Mouse (Mus musculus): ENCODE results near the gene Ccdc34.
"Not testable (repeated sequence)": the region's sequence is repeated elsewhere in the genome, so short reads cannot be mapped to it uniquely, and the experiment has no call there.

Ccdc34 gene

DNA sequence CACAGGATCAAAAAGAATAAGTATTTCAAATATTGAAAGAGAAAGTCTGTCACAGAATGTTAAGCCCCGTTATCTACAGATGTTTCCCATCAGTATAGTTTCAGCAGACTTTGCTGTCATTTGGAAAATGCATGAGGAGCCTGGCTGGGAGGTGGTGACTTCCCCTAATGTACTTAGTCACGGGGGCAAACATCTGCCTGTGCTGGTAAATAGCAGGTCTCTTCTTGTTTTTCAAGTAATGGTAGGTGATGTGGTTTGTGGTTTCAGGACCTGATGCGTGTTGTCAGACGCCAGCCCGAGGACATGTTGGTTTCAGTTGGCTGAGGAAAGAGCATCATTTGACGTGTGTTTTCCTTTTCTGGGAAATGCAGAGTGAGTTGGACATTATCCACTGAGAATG, 62.9 kb downstream of the Ccdc34 start:
- no peak for DNase-seq

DNA sequence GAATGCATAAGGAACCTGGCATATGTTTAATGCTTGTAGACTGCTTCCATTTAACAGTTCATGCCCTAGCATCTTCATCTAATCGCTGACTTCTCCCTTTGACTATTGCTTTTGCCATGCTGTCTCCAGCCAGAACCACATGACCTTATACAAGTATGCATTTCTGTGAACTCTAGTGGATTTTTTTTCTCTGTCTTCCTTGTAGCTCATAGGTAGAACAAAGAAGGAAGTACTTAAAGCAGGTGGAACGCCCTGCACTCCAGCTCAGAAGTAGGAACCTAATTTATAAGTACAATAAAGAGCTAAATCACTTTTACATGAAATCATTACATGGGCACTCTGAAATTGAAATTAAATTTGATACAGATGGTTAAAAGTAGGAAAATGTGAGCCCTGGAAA, 65.4 kb downstream of the Ccdc34 start:
- DNase-seq: no peak

DNA sequence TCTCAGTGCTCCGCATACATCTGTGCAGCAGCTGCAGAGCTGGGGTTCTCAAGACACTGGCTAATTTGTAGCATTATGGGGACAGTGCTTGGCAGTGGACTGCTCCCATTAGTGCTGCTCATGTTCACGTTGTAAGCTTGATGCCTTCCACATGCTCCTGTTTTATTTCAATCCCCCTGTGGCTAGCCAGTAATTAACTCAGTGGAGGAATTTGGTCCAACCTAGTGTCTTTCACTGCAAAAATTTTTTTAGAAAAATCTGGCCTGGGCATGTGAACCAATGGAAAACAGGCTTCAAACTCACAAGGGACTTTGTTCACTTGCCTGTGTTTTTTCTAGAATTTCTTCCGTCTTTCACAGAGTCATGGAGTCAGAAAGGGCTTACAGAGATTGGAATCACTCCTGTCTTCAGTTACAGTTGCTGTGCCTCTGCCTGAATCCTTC, 68.1 kb downstream of the Ccdc34 start:
- DNase-seq: no peak

DNA sequence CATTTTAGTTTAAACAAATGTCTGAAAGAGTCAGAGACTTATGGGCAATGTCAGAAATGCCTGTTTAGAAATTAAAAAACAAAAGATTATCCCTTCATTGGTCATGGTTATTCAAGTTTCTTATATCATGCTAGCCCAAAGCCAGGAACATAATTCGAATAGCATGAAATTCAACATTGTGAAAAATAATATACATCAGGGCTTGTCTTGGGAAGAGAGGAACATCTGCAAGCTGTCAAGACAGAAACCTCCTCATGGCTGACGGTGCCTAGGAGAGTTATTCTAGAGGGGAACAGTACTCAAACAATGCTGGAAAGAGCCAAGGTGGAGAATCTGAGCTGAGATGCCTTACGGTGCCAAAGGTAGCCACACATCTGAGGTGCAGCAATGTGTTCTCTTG, 96.5 kb downstream of the Ccdc34 start:
- DNase-seq: no peak

DNA sequence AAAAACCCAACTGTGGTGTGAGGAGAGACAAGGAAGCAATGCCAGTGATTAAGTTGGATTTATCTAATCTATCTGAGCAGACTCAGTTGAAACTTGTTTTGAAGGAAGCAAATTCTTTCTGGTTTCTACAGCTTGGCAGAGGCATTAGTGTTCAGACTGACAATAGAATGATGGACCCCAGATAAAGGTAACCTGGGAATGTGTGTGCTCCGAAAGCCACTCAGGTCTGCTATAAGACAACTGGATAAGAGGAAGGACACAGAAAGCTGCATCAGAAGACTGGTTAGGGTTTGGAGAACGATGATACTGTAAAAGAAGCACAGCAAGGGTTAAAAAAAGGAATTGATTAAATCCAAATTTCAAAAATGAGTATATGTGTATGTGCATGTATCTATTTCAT, 111.8 kb downstream of the Ccdc34 start:
- DNase-seq: no peak

DNA sequence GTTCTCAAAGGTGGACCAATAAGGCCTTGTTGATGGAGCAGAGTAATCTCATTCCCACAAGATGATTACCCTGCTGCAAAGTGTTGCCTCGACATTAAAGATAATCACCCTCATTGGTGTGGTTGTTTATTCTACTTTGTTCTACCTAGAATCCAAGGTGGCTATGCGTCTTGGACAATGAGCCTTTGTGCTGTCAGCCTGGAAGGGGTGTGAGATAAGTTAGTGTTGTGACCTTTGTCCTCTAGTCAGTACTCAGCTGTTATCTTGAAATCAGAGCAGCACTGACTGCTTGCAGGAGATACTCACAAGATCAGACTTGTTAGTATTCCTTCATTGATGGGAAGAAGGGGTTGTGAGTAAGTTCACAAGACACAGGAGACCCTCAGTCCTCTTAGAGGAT, 114.0 kb downstream of the Ccdc34 start:
- no peak for DNase-seq

DNA sequence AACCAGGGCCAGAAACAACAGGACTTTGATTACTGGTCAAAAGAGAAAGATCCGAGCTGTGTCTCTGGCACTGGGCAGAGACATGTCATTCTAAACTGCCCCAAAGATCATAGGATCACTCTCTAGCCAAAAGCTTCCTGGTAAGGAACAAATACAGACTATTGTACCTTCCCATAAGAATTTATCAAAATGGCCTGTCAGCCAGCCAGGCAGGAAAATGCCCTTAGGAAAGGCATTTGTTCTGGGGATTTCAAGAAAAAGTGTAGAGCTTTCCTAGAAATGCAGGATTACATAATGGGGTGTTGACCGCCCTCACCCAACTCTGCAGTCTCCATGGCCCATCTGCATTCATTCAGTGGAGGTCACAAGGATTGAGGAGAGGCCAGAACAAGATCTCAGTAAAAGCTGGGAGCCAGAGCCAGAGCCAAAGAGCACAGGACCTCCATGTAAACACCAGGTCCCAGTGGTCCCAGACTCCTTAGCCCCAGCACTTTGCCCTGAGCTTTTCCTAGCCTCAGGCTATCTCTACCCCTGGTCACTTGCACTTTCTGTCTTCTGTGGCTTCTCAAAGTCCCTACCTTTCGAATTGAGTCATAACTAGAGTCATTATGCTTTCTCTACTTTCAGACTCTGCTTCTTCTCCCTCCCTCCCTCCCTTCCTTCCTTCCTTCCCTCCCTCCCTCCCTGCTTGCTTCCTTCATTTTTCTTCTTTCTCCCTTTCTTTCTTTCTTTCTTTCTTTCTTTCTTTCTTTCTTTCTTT, 115.9 kb downstream of the Ccdc34 start:
- DNase-seq: no peak

DNA sequence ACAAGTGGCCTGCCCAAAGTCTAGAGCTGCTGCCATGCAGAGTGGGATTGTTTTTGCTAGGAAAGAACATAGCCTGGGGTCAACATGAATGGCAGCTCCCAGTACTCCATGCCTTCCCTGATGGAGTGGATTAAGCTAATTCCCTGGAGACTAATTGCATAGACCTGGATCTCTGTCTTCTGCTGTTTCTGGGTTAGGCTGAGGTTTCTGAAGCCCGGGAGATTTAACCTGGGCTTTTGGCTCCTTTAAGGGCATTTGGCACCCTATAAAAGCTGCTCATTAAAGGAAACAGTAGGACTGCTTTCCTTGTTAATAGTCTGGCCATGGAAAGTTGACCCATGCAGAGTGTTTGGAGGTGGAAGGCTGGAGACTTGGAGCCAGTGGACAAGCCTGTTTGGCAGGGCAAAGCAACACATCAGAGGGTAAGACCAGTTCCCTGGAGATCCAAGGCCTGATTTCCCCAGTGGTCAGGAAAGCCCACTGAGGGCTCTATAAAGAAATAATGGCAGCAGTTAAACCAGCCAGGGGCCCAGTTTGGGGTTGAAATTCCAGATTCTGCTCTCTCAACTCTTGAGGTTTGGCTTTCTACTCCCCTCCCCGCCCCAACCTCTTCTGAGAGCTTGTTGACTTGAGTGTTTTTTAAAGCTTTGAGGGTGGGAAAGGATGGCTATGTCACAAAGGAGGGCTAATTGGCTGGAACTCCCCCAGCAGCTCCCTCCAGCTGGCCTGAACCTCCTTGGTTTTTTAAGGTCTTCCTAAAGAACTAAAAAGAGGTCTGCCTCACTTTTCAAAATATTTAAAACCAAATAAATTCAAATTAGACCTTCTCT, 117.4 kb downstream of the Ccdc34 start:
- no peak for DNase-seq

DNA sequence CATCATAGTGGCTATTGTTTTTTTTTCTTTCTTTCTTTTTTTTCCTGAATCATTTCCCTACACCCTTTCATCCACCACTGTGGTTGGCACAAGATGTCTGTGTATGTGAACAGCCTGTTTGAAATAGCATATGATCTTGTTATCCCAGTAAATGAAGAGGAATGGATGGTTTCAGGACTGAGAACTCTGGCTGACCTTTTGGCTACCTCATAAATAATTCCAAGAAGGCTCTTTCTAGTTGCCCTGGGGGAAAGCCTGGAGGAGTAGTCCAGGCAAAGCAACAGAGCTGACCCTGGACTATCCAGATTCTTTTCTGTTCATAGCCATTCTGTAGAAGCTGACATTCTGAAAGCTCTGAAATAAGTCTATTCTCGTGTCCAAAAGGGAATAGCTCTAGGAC, 119.7 kb downstream of the Ccdc34 start:
- DNase-seq: no peak

DNA sequence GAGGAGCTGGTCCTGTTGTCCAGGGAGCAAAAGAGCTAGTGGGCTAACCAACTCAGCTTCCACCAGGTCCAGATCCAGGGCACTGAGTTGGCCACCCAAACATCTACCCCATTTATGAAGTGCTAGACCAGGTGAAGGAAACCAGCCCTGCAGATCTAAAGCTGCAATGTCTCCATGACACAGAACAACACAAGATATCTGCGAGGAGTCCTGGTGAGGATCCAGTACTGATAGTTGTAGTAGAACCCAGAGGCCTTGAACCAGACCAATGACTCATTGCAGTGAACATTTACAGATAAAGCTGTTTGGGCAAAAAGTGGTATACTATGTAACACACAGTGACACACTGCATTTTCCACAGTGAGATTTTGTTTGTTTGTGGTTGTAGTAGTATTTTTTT, 120.5 kb downstream of the Ccdc34 start:
- DNase-seq: no peak

DNA sequence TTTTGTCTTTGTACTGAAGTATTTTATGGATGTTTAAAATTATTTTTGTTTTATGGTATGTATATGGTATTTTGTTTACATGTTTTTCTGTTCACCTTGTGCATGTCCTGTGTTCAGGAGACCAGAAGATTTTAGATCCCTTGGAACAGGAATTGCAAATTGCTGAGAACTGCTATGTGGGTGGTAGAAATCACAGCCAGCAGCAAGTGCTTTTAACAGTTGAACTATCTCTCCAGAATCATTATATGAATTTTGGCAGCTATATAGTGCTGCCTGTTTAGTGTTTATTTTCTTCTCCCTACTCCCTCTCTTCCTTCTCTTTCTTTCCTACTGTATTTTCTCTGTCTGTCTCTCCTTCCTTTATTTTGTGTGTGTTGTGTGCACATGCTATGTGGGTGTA, 130.4 kb downstream of the Ccdc34 start:
- DNase-seq: not testable (repeated sequence)

DNA sequence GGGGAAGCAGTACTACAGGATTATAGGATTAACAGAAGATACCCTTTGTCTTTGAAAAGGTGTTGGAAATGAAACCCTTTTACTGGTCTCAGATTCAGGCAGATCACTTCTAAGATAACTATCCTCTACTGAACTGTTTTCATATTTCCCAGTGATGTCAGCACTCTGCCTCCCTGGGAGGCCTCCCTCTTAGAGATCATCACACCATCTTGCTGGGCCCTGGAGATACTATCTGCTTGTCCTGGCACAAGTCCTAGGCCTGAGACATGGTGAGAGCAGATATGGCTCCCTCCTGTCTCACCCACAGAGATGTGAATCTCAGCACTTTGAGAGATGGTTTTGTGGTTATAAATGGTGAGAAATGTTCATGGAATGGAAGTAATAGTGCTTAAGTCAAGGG, 131.6 kb downstream of the Ccdc34 start:
- no peak for DNase-seq

DNA sequence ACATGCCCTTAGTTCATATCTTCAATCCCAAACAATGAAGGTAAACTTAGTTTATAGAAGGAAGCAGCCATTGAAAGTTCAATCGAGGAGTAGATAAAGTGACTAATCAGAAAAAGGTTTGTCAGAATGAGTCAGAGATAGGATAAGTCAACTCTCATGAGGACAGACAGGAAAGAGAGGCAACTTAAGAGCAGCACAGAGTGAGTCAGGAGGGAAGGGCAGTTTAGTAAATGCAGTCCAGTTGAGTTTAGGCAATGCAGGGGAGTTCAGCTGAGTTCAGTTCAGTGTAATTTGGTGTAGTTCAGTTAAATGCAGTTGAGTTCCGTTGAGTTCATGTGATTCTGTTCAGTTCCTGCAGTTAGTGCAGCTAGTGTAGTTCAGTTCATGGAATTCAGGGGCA, 138.7 kb downstream of the Ccdc34 start:
- no peak for DNase-seq

DNA sequence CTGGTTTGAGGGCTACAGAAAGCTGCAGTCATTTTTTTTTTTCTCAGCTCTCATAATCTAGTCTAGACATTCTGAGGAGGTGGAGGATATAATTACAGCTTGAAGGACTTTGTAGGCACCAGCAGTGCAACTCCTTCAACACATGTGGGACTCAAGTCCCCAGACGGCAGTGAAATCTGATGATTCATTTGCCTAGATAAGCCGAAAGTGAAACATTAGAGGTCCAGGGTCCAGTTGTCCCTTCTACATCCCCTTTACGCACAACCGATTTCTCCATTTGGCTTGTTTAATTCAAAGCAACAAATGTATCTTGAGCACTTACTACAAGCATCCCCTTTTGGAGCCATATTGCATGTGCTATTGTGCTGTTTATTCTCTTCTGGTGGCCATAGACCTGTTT, 147.4 kb downstream of the Ccdc34 start:
- DNase-seq: no peak

DNA sequence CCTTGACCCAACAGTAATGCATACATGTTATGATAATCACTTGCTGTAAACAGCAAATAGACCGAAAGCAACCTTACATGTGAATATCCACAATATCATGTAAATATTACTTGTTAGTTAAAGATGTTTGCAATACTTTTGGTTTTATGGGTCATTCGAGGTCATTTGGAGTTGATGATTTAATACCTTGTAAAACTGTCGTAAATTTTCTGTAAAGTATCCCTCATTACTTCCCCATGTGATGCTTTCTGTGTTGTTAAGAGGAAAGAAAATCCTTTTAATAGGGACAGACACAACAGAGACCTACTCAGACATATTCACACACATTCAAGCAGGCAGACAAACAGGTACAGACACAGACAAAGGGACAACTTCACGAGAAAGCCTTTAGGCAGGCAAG, 150.1 kb downstream of the Ccdc34 start:
- DNase-seq: no peak

DNA sequence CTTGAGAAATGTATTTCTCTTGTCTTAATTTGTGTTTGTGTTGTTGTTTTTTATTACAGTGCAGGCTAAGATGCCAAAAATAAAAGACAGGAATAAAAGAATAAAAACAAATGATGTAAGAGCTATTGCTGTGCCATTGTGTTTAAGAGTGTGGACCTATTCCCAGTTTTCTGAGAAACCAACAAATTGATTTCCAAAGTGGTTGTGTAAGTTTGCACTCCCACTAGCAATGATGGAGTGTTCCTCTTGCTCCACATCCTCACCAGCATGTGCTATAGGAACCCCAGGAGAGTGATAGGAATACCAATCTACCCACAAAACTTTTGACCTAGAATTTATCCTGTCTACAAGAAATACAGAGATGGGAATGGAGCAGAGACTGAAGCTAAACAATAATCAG, 150.7 kb downstream of the Ccdc34 start:
- DNase-seq: no peak

DNA sequence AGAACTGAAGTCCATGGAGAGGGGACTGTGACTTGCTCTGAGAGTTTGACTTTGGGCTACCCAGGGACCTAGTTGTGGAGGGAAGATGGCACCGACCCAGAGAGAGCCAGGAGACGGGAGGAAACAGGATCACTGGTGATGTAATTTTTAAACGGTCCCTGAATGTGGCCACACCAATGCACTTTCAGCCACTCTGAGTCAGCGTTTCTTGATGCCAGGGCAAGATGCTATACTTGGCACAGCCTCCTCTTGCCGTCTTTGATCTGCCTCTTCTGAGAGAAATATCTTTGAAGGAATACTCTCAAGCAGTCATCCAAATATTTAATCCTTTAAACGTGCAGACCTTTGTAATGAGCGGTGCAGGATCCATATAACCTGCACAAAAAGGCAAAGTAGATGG, 154.8 kb downstream of the Ccdc34 start:
- DNase-seq: peak; percentile 47 to 62

DNA sequence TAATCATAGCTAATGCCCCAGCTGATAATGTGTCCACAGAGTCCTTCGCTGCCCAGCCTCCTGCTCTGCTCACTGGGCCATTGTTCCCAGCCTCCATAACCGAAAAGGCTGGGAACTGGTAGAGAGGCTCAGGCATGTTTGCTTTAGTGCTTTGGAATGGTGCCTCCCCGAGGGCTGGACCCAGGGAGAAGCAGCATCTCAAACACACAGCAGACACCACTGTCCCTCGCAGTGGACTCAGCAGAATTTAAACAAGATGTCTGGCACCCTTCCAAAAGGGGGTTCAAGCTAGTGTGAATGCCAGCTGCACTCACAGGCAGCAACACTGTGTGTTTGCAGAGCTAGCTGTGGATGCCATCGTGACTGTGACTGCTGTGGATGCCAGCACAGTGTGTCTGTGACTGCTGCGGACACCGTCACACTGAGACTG, 156.2 kb downstream of the Ccdc34 start:
- DNase-seq: no peak

DNA sequence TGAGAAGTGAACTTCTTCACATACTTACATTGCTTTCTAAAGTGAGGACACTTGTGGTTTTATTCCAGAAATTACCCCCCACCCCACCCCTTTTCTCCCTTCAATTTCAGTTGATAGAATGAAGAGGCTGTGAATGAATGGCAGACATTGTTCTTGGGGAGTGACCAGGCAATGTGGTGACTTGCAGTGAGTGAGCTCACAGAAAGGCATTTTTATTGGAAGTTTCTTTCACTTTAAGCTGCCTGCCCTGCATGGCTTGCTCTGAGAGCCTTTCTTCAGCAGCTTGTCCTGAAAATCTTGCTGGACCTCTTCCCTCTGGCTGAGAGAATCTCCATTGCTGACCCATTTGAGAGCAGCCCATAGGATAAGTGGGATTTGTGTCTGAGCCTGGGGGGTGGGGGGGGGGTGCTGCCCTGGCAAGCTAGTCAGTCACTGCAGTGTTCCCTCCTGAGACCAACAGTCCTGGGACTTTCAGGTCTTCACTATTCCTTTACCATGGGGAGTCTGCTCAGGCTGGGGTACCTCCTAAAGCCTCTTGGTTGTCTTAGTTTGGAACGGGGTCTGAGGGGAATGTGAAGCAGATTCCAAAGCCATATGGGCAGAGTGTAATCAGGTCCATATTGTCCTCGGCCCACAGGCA, 159.3 kb downstream of the Ccdc34 start:
- no peak for DNase-seq

DNA sequence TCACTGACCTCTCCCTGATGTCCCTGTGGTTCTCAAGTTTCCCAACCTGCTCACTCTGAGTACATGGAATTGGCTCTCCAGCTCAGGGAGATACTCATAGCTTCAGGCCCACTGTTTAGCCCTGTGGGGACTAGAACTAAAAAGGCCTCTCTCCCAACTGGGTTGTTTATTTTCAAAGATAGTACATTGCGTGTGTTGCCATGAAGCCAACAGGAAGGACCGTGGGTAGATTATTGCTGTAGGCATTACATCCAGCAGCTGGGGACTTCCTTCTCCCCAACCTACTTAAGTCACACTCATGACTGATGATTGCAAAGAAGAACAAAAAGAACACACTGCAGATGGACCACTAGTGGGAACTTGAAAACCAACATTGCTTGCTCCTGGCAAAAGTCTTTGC, 159.8 kb downstream of the Ccdc34 start:
- DNase-seq: no peak

DNA sequence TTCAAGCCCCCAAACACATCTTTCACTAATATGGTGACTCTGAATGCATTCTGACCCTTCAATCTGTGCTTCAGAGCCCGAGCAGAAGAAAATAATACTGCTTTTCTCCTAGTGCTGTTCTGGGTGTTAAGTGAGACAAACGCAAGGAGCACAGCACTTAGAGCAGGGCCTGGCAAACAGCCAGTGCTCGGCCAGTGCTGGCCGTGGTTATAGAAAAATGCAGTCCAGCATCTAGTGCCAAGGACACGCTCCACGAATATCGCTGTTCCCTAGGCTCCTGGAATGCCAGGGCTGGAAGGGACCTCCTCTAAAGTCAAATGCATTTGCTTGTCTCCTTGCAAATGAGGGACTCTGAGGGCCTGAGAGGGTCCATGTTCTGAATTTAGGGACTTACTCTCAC, 160.3 kb downstream of the Ccdc34 start:
- DNase-seq: peak; percentile 70 to 77

DNA sequence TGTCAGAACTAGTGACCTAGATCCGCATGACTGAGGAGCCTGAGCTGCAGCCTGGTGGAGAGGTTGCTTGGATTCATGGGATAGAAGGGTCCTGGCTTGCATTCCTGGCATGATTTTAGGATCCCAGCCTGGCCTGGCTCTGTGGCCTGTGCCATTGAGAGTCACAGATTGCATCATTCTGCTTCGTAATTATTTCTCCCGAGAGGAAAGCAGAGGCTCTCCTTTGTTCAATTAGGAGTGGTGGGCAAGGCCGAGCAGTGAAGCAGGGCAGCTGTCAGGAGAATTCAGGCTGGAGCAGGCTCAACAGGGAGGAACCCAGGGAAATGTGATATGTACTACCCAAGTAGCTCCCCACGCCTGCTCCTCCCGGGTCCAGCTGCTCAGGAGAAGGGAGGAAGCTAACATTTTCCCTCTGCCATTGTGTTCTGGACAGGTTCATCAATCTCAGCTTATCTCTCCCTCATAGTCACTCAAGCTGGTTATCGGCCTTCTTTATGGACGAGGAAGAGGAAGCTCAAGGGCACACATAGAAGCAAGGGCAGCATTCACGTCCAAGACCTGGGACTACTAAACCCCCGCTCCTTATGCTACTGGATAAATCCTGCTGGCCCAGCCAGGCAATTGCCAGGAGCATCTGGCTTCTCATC, 162.2 kb downstream of the Ccdc34 start:
- peak; percentile 58 to 61 for DNase-seq

DNA sequence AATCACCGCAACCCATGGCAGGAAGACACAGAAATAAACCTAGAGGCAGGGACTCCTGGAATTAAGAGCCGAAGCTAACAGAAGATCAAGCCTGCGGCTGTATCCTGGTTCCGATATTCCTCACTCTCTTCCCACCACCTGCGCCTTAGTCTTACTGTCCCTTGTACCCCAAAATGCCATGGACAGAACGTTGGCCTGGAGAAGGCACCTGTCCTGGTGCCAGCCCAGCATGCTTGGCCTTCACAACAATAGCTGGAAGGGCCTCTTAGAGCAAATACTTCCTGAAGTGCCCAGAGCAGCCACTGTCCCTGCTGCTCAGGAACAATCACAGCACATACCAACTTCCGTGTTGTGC, 162.7 kb downstream of the Ccdc34 start:
- peak in 1 of 2 experiments; percentile 65 for DNase-seq

Measured in cerebellum, postnatal 25 days (tissue).